Mouse (Mus musculus) Patski (cell line): ENCODE data around the gene BC017158. TPM values are rescaled to one million over a fixed set of nuclear protein-coding genes. Genes with fewer than 3 reads are reported as not detected.
A peak's percentile ranks its signal among the peaks of the same experiment; 100 is the strongest.

Experiments
- ATAC-seq: fragments of 100-300 bp; one replicate; pipeline ENCODE4 v1.8.0; 2021
- CTCF ChIA-PET: fragments of 350-600 bp; sonication (Branson Sonifier 250); formaldehyde crosslinking; loops from one replicate; lab custom pipeline; 2022; ENCODE audit warnings: inconsistent platforms; lab: Charles Lee
- POLR2A ChIA-PET: fragments of 350-600 bp; sonication (Branson Sonifier 250); formaldehyde crosslinking; loops from one replicate; lab custom pipeline; 2022; ENCODE audit warnings: antibody characterized with exemption, inconsistent platforms; lab: Charles Lee
- DNase-seq: peaks from one replicate; pipeline ENCODE4 v3.0.0-alpha.2; 2011; ENCODE audit warnings: low read depth, low spot score
- H3K27me3 ChIP-seq: fragments of 371-371 bp; one replicate; pipeline ENCODE4 v1.5.1; 2021
- CTCF ChIP-seq: fragments of 100-300 bp; IDR thresholded peaks from one replicate; pipeline ENCODE4 v1.5.1; 2021
- in situ Hi-C: fragments of 300-500 bp; cut with MboI; formaldehyde crosslinking; loops from 3 replicates; pipeline ENCODE4 v1.11.1; 2018; ENCODE audit warnings: low pct_unique_long_range_greater_than_20kb, mixed read lengths
- polyA plus RNA-seq: library from polyadenylated mRNA; unstranded; gene quantifications from one replicate; pipeline ENCODE4 v1.2.3, GENCODE M21; 2021

The BC017158 gene
- polyA plus RNA-seq, 1 experiment from 2014 or later, result 25.3 TPM

DNA sequence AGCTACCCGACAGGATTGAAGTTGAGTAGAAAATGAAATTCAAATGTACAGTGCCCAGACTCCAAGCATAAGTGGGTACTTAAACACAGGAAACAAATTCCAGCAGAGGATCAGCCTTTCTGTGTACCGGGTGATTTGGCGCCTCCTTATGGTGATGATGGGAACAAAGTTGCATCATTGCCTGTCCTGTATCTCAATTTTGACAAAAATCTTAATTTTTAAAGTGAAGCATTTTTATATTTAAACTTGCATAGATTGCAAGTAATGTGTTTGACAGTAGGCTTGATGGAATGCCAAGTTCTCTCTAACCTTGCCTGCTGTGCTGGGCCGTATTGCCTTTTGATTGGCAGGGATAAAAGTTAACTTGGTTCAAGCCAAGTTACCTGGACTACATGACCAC, 59.0 kb downstream of the BC017158 start:
- TF ChIP-seq CTCF, result no peak
- POLR2A ChIA-PET, result interaction anchor here (2.8 kb wide), 1 partner anchor 8 kb away, joined by 13 read pairs; the partner anchor contains the start of gene Tgfb1i1
- DNase-seq (no peak), ATAC-seq (no peak)
- in situ Hi-C loops, result no loop called here
- CTCF ChIA-PET, result interaction anchor here (1.0 to 1.4 kb wide), 2 partner anchors 32 to 455 kb away, joined by 3 read pairs; no protein-coding TSS in a partner anchor
- no peaks in the 10 kb centered on the region for H3K27me3 ChIP-seq

DNA sequence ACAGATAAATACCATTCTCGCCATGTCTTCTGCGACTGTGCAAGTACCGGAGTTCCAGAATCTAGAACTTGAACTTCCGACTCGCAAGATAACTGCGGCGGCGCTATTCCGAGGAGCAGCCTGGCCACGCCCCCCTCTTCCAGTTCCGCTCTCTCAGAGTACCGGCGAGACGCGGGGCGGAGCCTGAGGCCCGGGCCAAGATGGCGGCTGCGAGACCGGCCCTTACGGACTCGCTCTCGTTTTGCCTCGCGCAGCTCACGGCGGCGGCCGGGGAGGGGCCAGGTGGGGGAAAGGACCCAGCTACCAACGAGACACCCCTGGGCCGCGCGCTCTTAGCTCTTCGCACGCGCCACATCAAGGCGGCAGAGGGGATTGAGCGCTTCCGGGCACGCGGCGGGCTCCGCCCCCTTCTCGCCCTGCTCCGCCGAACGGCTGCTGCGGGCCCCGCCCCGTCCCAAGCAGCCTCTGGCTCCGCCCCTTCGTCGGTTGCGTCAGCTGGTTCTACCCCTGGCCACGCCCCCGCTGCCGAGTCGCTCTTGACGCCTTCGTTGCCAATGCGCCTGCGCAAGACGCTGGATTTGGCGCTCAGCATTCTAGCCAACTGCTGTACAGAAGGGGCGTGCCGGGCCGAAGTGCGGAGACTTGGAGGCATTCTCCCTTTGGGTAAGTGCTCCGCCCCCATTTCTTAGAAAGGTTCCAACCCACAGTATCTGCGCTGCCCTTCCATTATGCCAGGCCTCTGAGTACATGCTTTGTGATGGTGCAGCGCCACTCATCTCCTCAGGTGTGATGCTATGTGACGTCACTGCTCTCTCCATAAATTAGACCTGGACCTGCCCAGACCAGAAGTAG, 59.8 kb downstream of the BC017158 start, which contains the start of gene 9130023H24Rik:
Gene 9130023H24Rik (minus strand): TSS at position 105 of the 852 bp plus-strand sequence.
- ChIA-PET CTCF (interaction anchor here (1.0 to 1.6 kb wide), 4 partner anchors 9 to 456 kb away, joined by 3 read pairs; partner anchors contain the start of gene Tgfb1i1), POLR2A (interaction anchor here (0.8 to 2.8 kb wide), 3 partner anchors 8 to 14 kb away, joined by 3 to 13 read pairs (median 3); partner anchors contain the start of gene Tgfb1i1)
- DNase-seq (peak; percentile 98), ATAC-seq (peak; percentile 88)
- no peak for TF ChIP-seq CTCF
- in situ Hi-C loops, result no loop called here
- H3K27me3 ChIP-seq, result no peaks in the 10 kb centered on the region

DNA sequence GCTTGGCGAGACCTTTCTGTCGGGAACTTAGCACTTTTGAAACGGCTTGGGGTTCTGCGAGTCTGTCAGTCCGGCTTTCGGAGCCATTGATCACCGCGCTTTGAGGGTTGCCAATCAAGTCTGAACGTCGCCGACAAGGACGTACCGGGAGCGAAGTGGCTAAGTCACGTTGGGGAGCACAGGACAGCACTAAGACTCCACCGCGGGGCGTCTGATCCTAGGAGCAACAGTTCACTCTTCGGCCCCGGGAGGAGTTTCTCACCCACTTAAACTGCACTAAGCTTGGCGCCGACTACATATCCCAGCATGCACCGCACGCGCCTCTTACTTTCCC, 60.4 kb downstream of the BC017158 start:
- ChIA-PET CTCF (interaction anchor here (1.0 to 2.2 kb wide), 6 partner anchors 10 to 106 kb away, joined by 3 to 6 read pairs (median 3); partner anchors contain the start of gene Tgfb1i1), POLR2A (interaction anchor here (0.9 to 2.8 kb wide), 2 partner anchors 9 to 11 kb away, joined by 3 to 13 read pairs; partner anchors contain the start of gene Tgfb1i1)
- no peak for DNase-seq
- H3K27me3 ChIP-seq, result no peaks in the 10 kb centered on the region
- TF ChIP-seq CTCF, result no peak
- ATAC-seq, result no peak
- in situ Hi-C loops, result no loop called here

DNA sequence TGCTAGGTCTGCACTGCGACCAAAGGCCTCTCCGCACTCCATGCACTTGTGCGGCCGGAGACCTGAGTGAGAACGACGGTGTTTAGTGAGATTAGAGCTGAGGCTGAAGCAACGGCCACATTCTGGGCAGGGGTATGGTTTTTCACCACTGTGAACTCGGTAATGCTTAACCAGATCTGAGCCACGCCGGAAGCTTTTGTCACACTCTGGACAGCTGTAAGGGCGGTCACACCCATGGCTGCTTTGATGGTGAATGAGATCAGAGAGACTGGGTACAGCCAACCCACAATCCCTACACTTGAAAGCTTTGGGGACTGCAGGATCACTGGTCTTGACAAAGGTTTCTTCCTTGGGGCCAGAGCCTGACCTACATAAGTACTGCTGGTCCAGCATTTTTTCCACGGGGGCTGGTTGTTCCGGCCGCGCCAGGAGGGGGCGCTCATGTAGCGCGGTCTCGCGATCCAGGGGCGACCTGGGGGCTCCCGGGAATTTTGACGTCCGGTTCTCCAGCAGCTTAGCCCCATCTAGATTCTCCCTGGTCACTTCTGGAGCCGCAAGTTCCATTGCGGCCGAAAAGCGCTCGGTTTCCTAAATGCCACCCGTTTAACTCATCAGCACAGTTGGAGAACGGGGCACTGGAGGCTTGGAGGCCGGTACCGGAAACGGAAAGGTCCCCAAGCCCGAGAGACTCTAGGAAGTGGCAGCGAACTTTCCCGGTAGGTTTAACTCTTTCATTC, 60.9 kb downstream of the BC017158 start, which contains the start of gene Armc5:
Gene Armc5 (plus strand): TSS at position 487 of the 737 bp plus-strand sequence.
- in situ Hi-C loops, result no loop called here
- ATAC-seq, result peak; percentile 23
- peak; percentile 27 for DNase-seq
- TF ChIP-seq CTCF, result no peak
- H3K27me3 ChIP-seq, result no peaks in the 10 kb centered on the region
- ChIA-PET POLR2A (interaction anchor here (0.9 to 2.8 kb wide), 2 partner anchors 10 to 11 kb away, joined by 3 to 13 read pairs; partner anchors contain the start of gene Tgfb1i1), CTCF (interaction anchor here (1.0 to 2.2 kb wide), 6 partner anchors 10 to 107 kb away, joined by 3 to 6 read pairs (median 3); partner anchors contain the start of gene Tgfb1i1)

DNA sequence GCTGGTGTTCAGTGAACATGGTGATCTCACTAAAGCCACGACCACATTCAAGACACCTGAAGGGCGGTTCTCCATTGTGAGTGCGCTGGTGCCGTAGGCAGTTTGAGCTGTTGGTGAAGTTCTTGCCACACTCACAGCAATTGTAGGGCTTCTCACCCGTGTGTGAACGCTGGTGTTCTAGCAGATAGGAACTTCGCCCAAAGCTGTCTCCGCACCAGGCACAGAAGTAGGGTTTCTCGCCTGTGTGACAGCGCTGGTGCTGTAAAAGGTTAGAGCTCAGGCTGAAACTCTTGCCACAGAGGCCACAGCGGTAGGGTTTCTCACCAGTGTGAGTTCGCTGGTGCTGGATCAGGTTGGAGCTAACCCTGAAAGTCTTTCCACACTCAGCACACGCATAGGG, 61.5 kb downstream of the BC017158 start:
- no peaks in the 10 kb centered on the region for H3K27me3 ChIP-seq
- ChIA-PET POLR2A (interaction anchor here (2.8 kb wide), 1 partner anchor 10 kb away, joined by 13 read pairs; the partner anchor contains the start of gene Tgfb1i1), CTCF (interaction anchor here (1.0 to 2.2 kb wide), 5 partner anchors 11 to 108 kb away, joined by 3 to 6 read pairs (median 3); no protein-coding TSS in a partner anchor)
- in situ Hi-C loops, result no loop called here
- no peak for DNase-seq
- ATAC-seq, result no peak
- no peak for TF ChIP-seq CTCF

DNA sequence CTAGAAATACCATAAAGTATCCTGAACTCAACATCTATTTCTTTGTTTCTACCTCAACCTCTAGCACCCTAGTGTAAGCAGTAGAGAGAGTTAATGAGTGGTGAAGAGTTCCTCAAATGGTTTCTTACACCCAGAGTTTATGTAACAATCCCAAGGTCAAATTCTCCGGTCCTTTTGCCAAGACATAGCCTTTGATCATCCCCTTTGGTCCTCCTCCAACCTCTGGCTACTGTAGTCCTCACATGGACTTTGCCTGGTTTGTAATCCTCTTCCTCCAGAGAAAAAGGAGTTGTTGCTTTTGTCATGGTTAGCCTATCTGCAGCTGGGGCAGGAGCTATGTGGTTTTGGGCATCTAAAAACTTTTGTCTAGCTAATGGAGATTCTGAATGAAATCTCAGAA, 62.5 kb downstream of the BC017158 start:
- TF ChIP-seq CTCF, result no peak
- no peak for DNase-seq
- ATAC-seq, result no peak
- POLR2A ChIA-PET, result interaction anchor here (0.7 kb wide), 1 partner anchor 26 kb away, joined by 5 read pairs; no protein-coding TSS in a partner anchor
- CTCF ChIA-PET, result interaction anchor here (2.2 kb wide), 1 partner anchor 10 kb away, joined by 6 read pairs; no protein-coding TSS in a partner anchor
- H3K27me3 ChIP-seq, result no peaks in the 10 kb centered on the region
- in situ Hi-C loops, result no loop called here

DNA sequence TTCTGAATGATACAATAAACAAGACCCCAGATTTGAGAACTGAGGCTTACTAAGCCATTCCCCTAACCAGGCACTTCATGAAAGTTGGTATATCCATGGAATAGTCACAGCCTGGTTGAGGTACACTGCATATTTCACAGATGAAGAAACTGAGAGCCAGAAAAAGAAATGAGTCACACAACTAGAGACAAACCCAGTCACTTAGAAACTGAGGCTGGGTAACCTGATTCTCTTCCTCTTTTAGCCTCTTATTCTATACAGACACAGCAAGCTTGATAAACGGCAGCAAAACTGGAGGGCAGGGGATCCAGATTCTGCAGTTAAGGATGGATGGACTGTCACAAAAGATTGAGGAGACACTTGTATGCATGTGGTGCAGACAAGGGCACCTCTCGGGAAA, 63.2 kb downstream of the BC017158 start:
- POLR2A ChIA-PET, result no interaction called here
- CTCF ChIA-PET, result no interaction called here

DNA sequence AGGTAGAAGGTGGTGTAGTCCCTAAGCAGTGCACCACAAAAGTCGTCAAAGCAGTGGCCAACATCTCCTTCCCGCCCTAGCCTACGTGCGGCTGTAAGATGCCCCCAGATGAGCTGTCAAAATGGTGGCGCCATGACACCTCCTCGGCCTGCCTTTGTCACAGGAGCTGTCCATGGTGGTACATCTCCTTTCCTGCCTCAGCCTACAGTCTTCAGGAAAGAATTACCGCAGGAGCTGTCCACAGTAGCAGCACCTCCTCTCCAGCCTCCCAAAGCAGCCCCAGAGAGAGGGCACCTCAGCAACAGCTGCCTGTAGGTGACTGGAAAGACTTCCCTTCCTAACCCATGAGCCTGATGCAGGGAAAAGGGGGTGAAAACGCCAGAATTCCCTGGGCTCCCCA, 66.2 kb downstream of the BC017158 start:
- no peak for DNase-seq
- H3K27me3 ChIP-seq, result no peaks in the 10 kb centered on the region

More for the DNA sequence above, 63.2 kb downstream of the BC017158 start:
- DNase-seq (no peak), ATAC-seq (no peak)
- TF ChIP-seq CTCF, result no peak
- no peaks in the 10 kb centered on the region for H3K27me3 ChIP-seq
- in situ Hi-C loops, result no loop called here

More for the DNA sequence above, 66.2 kb downstream of the BC017158 start:
- ChIA-PET POLR2A (no interaction called here), CTCF (no interaction called here)
- TF ChIP-seq CTCF, result no peak
- ATAC-seq, result no peak
- in situ Hi-C loops, result no loop called here

Other genes with a start within 250 kb of the BC017158 start
- not detected for gene Itgam, start 235.5 kb downstream of the BC017158 start, polyA plus RNA-seq
- not detected for gene Gm49368, start 235.5 kb downstream of the BC017158 start, polyA plus RNA-seq
- 0.01 TPM for gene Itgax, start 168.6 kb downstream of the BC017158 start, polyA plus RNA-seq
- not detected for gene Itgad, start 143.8 kb downstream of the BC017158 start, polyA plus RNA-seq
- gene Cox6a2, start 91.8 kb downstream of the BC017158 start, polyA plus RNA-seq, result 0.30 TPM
- 17.3 TPM for gene Armc5, start 60.8 kb downstream of the BC017158 start, polyA plus RNA-seq
- gene 9130023H24Rik, start 60.1 kb downstream of the BC017158 start, polyA plus RNA-seq, result 5.4 TPM
- 98.6 TPM for gene Tgfb1i1, start 51.4 kb downstream of the BC017158 start, polyA plus RNA-seq
- gene Slc5a2, start 32.5 kb downstream of the BC017158 start, polyA plus RNA-seq, result 0.27 TPM
- 111 TPM for gene Rgs10, start 120.6 kb upstream of the BC017158 start, polyA plus RNA-seq
- 82.0 TPM for gene Tial1, start 163.5 kb upstream of the BC017158 start, polyA plus RNA-seq
- 56.0 TPM for gene Bag3, start 225.4 kb upstream of the BC017158 start, polyA plus RNA-seq